Mouse (Mus musculus) urinary bladder, adult 2 months (tissue): Measurements from ENCODE around the gene CN725425. TPM values are rescaled to one million over a fixed set of nuclear protein-coding genes. Genes with fewer than 3 reads are reported as not detected.

Experiments used
- DNase-seq: peaks from one replicate; pipeline ENCODE4 v3.0.0; 2022; ENCODE audit warnings: low spot score
- polyA plus RNA-seq: library from polyadenylated mRNA; depleted of rRNA; stranded (reverse); fragments of >200 nt; gene quantifications from 2 replicates; pipeline ENCODE4 v1.2.3, GENCODE M21; 2012; rRNA removed

CN725425 gene
- polyA plus RNA-seq = not detected in 2 replicates

DNA sequence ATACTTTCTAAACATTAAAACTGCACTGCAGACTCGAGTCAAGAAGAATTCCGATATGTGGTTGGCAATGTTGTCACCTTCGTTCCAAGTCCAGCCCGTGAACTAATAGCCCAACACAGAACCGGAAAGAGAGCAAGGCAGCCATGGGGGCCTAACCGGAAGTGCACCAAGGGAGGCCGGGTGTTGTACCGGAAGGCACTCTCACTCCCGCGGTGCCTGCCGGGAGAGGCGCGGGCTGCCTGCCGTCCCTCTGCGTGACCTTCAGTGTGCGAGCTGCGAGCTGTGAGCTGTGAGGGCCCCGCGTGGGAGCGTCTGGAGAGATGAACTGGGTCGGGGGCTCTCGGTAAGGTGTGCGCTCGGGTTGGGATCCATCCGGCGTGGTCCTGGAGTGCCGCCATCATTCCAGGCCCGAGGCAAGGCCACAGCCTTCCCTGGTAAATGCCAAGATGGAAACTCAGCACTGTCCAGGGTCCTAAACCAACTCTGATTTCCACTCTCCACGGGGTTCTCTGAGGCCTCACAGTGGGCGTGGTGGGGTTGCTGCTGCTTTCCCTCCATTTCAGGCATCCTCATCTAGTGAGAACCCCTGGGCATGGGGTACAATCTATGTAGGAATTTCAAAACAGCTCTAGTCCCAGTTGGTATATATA lies at the start of gene CN725425:
Gene CN725425 (plus strand): TSS at position 239 of the 650 bp plus-strand sequence.
- no peak for DNase-seq

DNA sequence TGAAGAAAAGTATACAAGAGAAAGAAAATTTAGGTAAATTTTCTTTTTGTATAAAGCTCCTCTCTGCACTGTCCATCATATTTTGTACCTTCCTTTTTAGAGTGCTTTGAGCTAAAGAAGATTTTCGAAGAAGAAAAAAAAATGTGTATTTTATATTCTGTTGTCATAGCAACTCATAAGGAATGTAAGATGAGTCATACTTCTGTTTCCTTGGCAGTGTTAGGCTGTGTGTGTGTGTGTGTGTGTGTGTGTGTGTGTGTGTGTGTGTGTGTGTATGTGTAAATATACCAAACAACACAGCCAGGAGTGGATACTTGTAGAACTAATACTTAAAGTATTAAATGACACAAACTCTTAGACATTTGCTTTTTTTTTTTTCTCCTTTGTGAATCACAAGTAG lies 46.7 kb upstream of the CN725425 start:
- DNase-seq = no peak

DNA sequence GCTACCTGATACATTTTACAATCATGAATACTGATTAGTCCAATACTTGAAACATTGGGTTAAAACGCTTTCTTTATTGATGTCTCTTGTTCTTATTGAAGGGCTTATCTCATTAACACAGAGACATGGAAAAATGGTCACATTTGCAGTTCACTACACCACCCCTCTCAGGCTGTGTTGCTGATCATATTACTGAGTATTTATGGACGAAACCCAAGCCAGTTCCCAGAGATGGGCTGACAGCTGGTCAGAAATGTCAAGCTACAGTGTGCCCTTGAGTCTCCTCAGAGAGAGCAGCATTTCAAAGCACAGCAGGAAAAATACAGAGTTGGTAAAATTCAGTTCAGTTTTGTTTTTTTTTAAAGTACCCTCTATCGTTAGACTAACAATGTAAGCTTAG lies 46.0 kb upstream of the CN725425 start:
- DNase-seq = no peak

DNA sequence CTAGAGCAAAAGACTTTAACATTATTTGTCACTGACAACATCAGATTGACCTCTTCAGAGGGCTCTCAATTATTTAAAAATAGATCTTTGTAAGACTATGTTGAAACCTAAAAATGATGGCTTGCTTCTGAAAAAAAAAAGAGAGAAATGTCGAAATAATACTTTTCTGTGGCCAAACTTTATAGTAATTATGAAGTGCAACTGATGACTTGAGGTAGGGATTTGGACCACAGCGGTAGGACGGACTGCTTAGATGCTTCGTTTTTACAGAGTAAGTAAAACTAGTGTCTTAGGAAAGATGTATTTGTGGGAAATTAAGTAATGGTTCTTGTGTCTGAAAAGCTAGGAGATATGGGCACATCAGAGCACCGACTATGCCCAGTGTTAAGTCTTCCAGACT lies 38.1 kb upstream of the CN725425 start:
- no peak for DNase-seq

DNA sequence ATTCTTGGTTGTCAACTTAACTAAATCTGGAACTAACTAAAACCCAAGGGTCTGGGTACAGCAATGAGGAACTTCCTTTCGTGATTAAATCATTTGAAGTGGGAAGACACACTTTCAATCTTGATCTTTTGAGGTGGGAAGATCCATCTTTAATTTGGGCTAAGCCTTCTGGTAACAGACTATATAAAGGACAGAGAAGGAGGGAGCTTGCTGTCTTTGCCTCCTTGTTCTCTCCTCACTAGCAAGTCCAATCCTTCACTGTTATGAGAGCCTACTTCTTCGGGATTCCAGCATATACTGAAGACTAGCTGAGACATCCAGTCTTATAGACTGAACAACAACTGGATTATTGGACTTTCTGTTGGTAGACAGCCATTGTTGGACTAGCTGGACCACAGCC lies 35.8 kb upstream of the CN725425 start:
- DNase-seq = no peak

DNA sequence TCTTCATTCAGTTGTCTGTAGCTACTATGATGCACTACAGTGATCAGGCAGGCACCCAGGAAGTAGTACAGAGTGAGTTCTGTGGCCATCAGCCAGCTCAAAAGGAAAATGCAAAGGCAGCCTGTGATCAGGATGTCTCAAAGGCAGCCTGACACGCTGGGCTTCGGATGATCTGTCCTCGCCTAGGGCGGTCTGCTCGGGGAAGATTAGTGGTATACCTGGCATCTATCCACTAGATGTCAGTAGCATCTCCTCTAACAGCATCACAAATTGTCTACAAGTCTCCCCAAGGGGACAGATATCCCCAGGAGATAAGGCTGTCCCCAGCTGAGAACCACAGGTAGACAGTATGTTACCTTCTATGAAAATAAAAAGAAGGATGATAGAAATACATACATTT lies 34.3 kb upstream of the CN725425 start:
- DNase-seq = no peak

DNA sequence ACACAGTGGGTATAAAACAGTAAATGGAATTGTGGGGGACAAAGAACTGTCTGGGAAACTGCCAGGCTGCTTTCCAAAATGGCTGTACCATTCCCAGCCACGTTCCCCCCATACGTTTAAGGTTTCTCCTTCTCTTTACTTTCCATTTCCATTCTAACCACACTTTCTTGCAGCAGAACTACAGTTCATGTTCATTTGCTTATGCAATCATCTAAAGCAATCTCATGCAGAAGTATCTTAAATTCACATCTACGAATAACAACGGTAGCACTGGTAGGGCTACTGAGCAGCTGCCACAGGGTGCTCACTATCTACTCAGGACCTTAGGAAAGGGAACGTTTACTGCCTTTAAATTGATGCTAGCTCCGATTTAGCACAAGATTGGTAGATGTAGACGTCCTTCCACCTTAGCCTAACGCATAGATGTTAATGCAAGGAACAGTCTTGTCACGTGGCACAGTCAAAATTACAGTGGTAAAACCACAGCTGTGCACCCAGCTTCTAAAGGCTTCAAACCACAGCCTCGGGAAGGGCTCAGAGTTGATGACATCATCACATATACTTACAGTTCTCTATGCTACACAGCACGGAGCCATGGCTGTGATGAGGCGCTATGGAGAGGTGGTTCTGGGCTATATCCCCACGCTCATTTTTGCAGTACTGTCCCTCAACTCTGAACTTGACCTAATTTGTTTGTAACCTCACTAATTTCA lies 31.3 kb upstream of the CN725425 start:
- DNase-seq = no peak

DNA sequence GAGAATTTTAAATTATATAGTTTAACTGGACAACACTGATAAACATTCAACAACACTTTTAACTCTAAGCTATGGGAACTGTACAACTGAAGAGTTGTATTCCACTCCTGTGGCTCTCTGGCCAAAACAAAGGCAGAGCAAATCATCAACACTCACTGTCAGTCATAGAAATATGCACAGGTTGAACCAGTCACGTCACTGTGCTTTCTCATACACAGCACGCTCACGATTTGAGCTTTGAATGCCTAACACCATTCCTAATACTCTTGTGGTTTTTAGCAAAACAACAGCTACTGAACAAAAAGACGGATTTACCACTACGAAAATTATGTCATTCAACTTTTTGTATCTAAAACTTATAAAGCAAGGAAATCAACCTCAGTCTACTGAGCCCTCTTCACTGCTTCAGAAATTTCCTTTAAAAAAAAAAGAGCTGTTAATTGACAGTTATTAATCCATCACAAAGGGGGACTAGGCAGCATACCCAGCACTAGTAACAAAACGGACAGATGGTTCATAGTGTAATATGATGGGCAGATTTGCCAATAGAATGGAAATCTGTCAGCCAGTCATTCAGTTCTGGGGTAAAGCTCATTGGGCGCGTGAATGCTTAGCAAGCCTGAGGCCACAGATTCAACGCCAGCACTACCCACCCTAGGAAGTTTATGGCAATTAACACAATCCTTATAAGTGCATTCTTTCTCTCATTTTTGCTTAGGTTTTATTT lies 28.5 kb upstream of the CN725425 start:
- no peak for DNase-seq

DNA sequence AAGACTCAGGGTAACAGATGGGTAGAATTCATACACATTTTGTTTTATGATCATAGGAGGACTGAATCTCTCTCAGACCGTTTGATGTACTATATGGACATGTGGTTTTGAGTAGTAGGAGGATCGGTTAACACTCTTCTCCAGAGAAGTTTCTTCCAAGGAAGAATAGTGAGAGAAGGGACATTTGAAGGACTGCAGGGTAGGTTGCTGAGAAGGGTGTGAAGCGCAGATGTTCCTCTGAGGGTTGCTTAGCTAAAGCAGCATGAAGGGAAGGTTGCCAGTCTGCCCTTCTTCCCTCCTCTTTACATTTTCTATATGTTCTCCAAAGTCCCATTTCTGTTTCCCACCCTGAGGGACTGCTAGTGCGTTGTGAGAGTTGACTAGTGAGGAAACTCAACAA lies 28.0 kb upstream of the CN725425 start:
- DNase-seq = no peak

DNA sequence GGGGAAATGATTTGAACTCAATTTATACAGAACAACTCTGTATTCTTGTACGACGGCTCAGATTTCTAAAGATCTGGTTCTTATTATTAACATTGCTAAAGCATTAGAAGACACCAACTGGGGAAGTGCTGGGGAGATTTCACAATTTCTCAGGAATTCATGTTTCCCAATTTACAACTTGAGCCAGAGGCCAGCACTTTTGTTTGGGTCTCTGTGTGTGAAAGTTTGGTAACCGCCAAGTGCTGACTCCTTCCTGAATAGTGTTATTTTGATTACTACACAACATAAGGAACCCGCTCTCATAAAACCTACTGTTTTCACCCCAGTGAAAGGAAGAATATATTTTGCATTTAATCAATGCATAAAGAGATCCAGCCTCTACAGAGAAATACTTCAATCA lies 27.1 kb upstream of the CN725425 start:
- DNase-seq = no peak

DNA sequence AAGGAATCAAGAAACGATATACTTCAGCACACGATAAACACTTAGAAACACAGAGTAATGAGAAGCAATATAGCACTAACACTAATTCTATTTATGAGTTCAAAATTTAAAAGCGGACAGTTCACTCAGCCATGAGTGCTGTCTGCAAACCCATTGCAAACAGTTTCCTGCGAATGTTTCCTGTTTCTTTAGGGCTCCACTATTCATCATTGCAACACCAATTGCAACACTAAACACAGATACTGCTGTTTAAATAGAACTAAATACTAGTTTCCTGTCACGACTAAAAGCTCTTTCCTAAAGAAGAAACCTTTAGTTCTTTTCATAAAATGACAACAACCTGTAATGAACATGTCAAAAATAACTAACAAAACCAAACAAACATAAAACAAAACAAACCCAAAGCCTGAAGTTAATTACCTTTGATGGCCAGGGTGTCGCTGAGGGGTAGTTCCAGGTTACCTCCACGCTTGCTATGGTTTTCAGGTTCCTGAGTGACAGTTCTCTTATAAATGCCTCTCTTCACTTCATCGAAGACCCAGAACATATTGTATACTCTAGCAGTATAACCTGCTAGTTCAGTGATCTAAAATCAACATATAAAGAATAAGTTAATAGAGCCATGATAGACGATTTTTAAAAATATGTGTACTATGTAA lies 20.5 kb upstream of the CN725425 start:
- DNase-seq = no peak

DNA sequence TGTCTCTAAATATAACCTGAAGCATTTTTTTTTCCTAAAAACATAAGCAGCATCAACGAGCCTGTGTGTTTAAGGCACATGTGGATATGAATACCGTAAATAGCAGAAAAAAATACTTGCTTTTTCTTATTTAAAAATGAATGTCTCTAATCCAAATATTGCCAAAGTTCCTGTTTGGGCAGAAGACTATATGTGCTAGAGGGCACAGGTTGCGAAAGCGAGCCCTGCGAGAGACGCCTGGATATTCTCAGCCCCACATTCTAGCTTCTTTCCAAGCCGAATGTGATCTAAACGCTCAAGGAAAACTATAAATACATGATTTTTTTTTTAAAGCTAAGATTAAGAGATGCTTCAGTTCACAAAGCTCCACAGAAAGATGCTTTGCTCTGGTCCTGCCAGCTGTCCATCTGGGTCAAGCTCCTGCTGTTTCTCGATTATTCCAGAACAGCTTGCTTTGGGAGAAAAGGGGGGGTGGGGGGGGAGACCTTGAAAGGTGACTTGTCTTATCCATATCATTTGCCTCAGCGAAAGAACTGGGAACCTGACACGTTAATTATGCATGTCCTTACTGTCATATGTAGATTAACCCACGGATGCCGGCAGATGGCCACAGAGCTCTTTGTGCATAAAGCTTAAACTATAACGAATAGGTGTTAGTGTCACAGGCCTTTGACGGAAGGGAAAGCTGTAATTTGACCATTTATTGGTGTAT lies 19.2 kb upstream of the CN725425 start:
- DNase-seq = no peak

DNA sequence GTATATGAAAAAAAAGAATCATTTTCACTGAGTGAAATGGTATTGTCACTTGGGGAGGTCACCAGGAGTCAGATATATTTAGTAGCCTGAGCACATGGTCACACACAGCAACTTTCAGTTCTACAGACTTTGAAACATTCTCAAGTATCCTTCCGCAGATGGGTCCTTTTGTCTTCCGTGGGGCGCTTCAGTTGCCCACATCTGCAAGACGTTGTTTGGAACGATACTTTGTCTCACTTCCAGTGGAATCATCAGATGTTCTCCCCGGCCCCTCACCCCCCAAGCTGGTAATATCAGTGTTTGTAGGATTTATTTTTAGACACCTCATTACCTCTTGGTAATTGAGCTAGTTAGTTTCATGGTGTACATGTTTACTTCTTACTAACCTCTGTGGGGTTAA lies 12.9 kb upstream of the CN725425 start:
- no peak for DNase-seq

DNA sequence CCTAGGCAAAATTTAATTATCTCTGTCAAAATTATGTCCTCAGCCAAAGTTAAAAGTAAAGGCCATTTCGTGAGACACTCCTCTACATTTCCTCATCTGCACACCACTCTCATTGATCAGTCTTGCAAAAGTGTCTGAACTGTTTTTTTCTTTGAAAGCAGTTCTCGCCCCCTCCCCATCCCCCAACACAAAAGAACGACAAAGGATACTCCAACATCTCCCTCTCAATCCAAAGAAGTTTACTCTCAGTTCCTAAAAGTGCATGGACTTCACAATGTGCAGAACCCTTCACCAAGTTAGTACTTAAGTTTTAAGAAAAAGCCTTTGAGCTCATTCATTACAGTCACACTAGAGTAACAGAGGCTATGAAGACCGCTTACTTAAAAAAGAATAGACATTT lies 9.3 kb upstream of the CN725425 start:
- DNase-seq = no peak

DNA sequence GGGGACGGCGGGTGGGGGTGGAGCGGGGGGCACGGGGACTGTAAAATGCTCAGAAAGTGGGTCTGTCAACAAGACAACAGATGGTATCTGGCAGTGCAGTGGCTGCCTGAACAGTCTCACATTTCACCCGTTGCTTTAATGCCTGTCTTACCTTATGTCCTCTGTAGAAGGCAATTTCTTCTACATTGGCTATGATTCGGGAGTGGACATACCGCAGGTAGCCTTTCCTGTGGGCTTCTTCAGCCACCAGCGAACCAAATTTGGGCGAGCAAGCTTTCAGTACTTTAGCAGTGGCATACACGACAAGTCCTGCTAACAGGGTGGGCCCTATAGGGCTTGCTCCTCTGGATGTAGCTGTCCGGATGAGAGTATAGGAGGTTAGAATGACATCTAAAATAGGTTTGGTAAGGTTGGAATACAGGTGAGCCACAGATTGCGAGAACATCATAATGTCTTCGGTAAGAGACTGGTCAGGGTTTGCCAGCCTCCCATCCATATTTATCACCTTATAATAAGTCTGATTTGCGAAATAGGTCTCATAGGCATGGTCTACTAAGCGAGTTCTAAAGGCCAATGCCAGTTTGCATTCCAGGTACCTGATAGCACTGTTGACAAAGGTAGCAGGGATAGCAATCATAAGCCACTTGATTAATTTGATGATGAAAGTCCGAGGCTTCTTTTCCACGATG lies 8.6 kb upstream of the CN725425 start:
- DNase-seq = no peak

DNA sequence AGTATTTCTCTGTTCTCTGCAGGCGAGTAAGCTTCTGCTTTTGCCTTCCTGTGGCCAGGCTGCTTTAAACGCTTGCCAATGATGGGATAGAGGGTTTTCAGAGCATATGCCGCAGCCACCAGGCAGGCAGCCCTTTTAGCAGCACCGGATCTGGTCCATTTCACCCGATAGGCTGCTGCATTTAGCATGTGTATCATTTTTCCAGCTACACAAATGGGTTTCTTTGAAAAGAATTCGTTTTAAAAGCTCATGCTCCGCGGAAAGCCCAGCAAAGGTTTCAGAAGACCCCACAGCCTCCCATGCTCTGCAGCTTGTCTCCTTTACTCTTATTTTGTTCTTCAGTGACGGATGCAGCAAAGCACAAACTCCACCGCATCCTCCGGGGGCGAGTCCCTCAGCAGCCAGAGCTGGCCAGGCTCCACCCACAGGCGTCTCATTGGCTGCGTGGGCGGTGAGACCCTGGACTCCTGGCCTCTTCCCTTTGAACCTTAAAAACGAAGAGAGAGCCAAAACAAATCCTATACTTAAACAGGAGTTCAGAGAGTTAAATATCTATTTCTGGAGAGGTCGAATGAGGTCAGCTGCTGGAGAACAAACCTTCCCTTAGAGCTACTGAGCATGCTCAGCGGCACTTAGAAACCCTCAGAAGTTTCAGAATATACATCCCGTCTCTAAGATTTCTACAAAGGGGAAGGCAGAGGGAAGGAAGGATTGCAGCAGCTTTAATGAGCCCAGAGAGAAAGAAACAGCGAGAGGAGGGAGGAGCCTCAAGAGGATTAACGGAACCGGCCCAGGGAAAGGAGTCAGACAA lies 7.7 kb upstream of the CN725425 start, which contains the start of gene Abcd2:
Gene Abcd2 (minus strand): TSS at position 388 of the 811 bp plus-strand sequence.
- DNase-seq = no peak

DNA sequence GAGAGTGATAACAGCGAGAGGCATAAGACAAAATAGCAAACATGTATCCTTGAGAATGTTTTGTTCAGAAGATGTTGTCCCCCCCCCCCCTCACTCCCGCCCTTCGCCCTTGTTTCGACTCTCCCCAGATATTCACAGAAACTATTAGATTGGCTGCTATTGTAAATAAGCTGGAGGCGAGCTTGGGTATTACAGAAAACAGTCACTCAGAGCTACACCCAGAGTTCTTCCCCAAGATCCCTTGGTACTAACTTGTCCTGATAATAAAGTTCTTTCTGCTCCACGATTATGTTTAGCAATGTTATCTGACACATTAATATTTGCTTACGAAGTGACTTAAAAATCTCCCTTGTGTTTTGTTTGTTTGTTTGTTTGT lies 7.1 kb upstream of the CN725425 start:
- no peak for DNase-seq

DNA sequence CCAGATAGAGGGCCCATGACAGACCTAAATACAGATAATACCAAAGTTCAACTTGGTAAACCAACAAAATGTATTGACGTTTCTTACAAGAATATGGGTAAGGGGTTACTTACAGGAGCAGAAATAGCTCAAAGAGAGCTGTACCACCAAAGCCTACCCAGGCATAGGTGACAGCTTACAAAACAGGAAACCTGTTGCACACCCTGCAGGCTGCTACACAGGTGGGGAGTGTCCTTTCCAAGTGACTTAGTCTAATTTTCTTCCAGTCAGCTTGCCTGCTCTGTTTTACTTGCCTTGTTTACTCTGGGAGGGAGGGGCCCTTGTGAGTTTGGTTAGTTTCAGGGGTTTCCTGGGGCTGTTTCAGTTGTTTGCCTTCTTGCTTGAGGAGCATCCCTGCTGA lies 1.5 kb downstream of the CN725425 start:
- no peak for DNase-seq

DNA sequence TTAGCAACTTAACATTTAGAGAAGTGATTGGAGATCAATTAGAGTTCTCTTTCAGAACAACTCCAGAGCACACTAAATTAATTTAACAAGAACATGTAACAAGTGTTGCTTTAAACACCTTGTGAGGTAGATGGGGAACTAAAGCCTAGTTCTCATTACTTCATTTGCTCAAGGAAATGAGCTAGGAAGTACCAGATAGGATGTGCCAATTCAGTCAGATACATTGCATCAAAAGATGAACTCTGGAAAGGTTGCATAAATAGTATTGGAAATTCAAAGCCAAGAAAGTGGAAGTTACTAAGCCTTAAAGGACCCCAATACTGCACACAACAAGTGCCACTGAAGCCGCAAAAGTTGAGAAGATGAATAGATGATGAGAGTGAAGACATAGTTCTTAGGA lies 3.2 kb downstream of the CN725425 start:
- DNase-seq = no peak

DNA sequence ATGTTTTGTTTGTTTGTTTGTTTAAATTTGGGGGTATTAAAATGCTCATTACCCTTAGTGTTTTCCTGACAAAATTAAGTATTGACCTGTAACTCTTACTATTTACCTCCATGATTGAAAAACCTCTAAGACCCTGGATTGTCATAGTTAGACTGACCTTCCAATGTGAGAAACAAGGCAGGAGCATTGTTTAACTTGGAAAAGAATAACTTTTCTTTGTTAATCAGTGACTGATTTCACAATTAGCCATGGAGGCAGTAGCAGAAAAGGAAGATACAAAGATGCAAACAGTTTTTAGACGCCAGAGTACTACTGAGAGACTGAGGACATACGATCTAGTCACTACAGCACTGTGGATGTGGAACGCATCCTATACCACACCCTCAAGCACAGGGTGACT lies 4.2 kb downstream of the CN725425 start:
- no peak for DNase-seq
